Mouse (Mus musculus) neural tube, embryonic 11.5 days (tissue): Measurements from ENCODE around the gene Pde4b. TPM values are rescaled to one million over a fixed set of nuclear protein-coding genes. Genes with fewer than 3 reads are reported as not detected.
A peak's percentile ranks its signal among the peaks of the same experiment; 100 is the strongest.
"Not testable (repeated sequence)": the region's sequence is repeated elsewhere in the genome, so short reads cannot be mapped to it uniquely, and the experiment has no call there.

ENCODE experiments used
- ATAC-seq: fragments of 200-750 bp; cut with Nextera tagmentation; 2 replicates; pipeline ENCODE4 v1.8.0; 2017; ENCODE audit warnings: moderate number of reproducible peaks, mild to moderate bottlenecking, moderate TSS enrichment, moderate library complexity; ENCODE audit not compliant: insufficient read depth, low FRiP score, low TSS enrichment
- DNase-seq: peaks from one replicate; pipeline ENCODE4 v3.0.0-alpha.2; 2015; ENCODE audit warnings: low spot score
- H3K27ac ChIP-seq: fragments of 300-500 bp; sonication (generic); 2 replicates; pipeline ENCODE4 v1.5.1; 2014; ENCODE audit warnings: low read depth, mild to moderate bottlenecking, low read length
- H3K27me3 ChIP-seq: fragments of 300-500 bp; sonication (generic); 2 replicates; pipeline ENCODE4 v1.6.1; 2014; ENCODE audit warnings: mild to moderate bottlenecking, low read length, mixed read lengths; ENCODE audit not compliant: control insufficient read depth, insufficient read depth
- H3K36me3 ChIP-seq: fragments of 300-500 bp; sonication (generic); 2 replicates; pipeline ENCODE4 v1.6.1; 2014; ENCODE audit warnings: mild to moderate bottlenecking, low read length, moderate library complexity, mixed read lengths; ENCODE audit not compliant: control insufficient read depth, insufficient read depth
- H3K4me1 ChIP-seq: fragments of 300-500 bp; sonication (generic); 2 replicates; pipeline ENCODE4 v1.6.1; 2014; ENCODE audit warnings: low read length, mixed read lengths; ENCODE audit not compliant: control insufficient read depth, insufficient read depth
- H3K4me2 ChIP-seq: fragments of 300-500 bp; sonication (generic); 2 replicates; pipeline ENCODE4 v1.6.1; 2014; ENCODE audit warnings: low read depth, mild to moderate bottlenecking, moderate library complexity
- H3K4me3 ChIP-seq: fragments of 300-500 bp; sonication (generic); 2 replicates; pipeline ENCODE4 v1.5.1; 2014; ENCODE audit warnings: low read depth, low read length
- H3K9ac ChIP-seq: fragments of 300-500 bp; sonication (generic); 2 replicates; pipeline ENCODE4 v1.6.1; 2014; ENCODE audit warnings: mild to moderate bottlenecking, low read length
- H3K9me3 ChIP-seq: fragments of 300-500 bp; sonication (generic); 2 replicates; pipeline ENCODE4 v1.6.1; 2016; ENCODE audit warnings: low read length; ENCODE audit not compliant: control insufficient read depth
- WGBS: fragments of 180-500 bp; shearing (Covaris S2); extraction: QIAGEN DNeasy Blood & Tissue Kit; methylation state at CpG from one replicate; pipeline ENCODE4 v1.1.7; 2014; 5-methylcytosine and 5-hydroxymethylcytosine counted together
- polyA plus RNA-seq: library from polyadenylated mRNA; unstranded; fragments of >200 nt; fragmentation: Nextera tagmentation; extraction: Ambion mirVana; gene quantifications from 2 replicates; pipeline ENCODE4 v1.2.1, GENCODE M21; 2014

The Pde4b gene
- 14.6 and 15.7 TPM in 2 replicates for polyA plus RNA-seq

GRCm38 (mm10) chr4:102087091-102087565 is at the start of gene Pde4b:
Pde4b (plus strand) TSS chr4:102087543.
- Histone ChIP-seq H3K36me3 (no peaks in the 10 kb centered on the region), H3K9ac (peak within 1 kb of the TSS; percentile 51), H3K27me3 (peaks cover 14% of the 10 kb centered on the region), H3K4me1 (no peaks in the 10 kb centered on the region), H3K27ac (no peak within 1 kb of the TSS), H3K4me2 (peak within 1 kb of the TSS; percentile 96), H3K9me3 (no peaks in the 10 kb centered on the region), H3K4me3 (peak within 1 kb of the TSS; percentile 52)
- ATAC-seq (peak; percentile 59; the same call in 1 of the 2 replicates), DNase-seq (no peak)
- 7% methylated on average over 11 of the region's 11 CpGs for WGBS

GRCm38 (mm10) chr4:102040190-102040589 is 47.2 kb upstream of the Pde4b start:
- no peak for DNase-seq
- Histone ChIP-seq H3K9me3 (no peaks in the 10 kb centered on the region), H3K27ac (no peak overlapping the region), H3K4me3 (no peak overlapping the region), H3K4me1 (no peaks in the 10 kb centered on the region), H3K9ac (no peak overlapping the region), H3K27me3 (no peaks in the 10 kb centered on the region), H3K36me3 (no peaks in the 10 kb centered on the region), H3K4me2 (no peak overlapping the region)
- ATAC-seq = no peak
- WGBS = 96% methylated on average over 3 of the region's 3 CpGs

- no peak for DNase-seq
- Histone ChIP-seq H3K4me3 (no peak overlapping the region), H3K9me3 (no peaks in the 10 kb centered on the region), H3K4me1 (no peaks in the 10 kb centered on the region), H3K9ac (no peak overlapping the region), H3K36me3 (no peaks in the 10 kb centered on the region), H3K27ac (no peak overlapping the region), H3K4me2 (no peak overlapping the region), H3K27me3 (no peaks in the 10 kb centered on the region)
- 76% methylated on average over 6 of the region's 6 CpGs for WGBS
- ATAC-seq = no peak
Observed at GRCm38 (mm10) chr4:102045183-102046140, 41.9 kb upstream of the Pde4b start.

GRCm38 (mm10) chr4:102049368-102049767 is 38.0 kb upstream of the Pde4b start:
- H3K27me3 ChIP-seq, ATAC-seq, H3K36me3 ChIP-seq, H3K4me2 ChIP-seq, H3K27ac ChIP-seq, H3K4me3 ChIP-seq, H3K4me1 ChIP-seq, DNase-seq, H3K9me3 ChIP-seq, H3K9ac ChIP-seq: not testable (repeated sequence)
- 97% methylated on average over 14 of the region's 14 CpGs for WGBS

GRCm38 (mm10) chr4:102061322-102061721 is 26.0 kb upstream of the Pde4b start:
- no peak for DNase-seq
- Histone ChIP-seq H3K4me2 (no peak overlapping the region), H3K9me3 (no peaks in the 10 kb centered on the region), H3K27me3 (no peaks in the 10 kb centered on the region), H3K4me1 (no peaks in the 10 kb centered on the region), H3K36me3 (no peaks in the 10 kb centered on the region), H3K9ac (no peak overlapping the region), H3K4me3 (no peak overlapping the region), H3K27ac (no peak overlapping the region)
- WGBS = 86% methylated on average over 2 of the region's 2 CpGs
- no peak for ATAC-seq

- no peak overlapping the region for H3K27ac ChIP-seq
- no peaks in the 10 kb centered on the region for H3K36me3 ChIP-seq
- no peaks in the 10 kb centered on the region for H3K9me3 ChIP-seq
- no peak overlapping the region for H3K4me2 ChIP-seq
- no peaks in the 10 kb centered on the region for H3K27me3 ChIP-seq
- no peaks in the 10 kb centered on the region for H3K4me1 ChIP-seq
- WGBS = 88% methylated on average over 2 of the region's 2 CpGs
- H3K9ac ChIP-seq = no peak overlapping the region
- DNase-seq = no peak
- H3K4me3 ChIP-seq = no peak overlapping the region
- no peak for ATAC-seq
Observed at GRCm38 (mm10) chr4:102069314-102069713, 18.0 kb upstream of the Pde4b start.

- no peaks in the 10 kb centered on the region for H3K4me1 ChIP-seq
- no peak overlapping the region for H3K9ac ChIP-seq
Observed at GRCm38 (mm10) chr4:102086336-102086735, 1.0 kb upstream of the Pde4b start.

GRCm38 (mm10) chr4:102087566-102088234 is 357 bp downstream of the Pde4b start:
- H3K27ac ChIP-seq = no peak overlapping the region
- H3K36me3 ChIP-seq = no peaks in the 10 kb centered on the region
- H3K27me3 ChIP-seq = peaks cover 14% of the 10 kb centered on the region
- peak overlapping the region; percentile 52 for H3K4me3 ChIP-seq
- WGBS = under 1% methylated on average over 64 of the region's 64 CpGs
- H3K4me1 ChIP-seq = no peaks in the 10 kb centered on the region
- peak overlapping the region; percentile 96 for H3K4me2 ChIP-seq
- DNase-seq = peak; percentile 63
- no peaks in the 10 kb centered on the region for H3K9me3 ChIP-seq
- ATAC-seq = peak; percentile 83
- peak overlapping the region; percentile 51 for H3K9ac ChIP-seq

More at GRCm38 (mm10) chr4:102086336-102086735, 1.0 kb upstream of the Pde4b start:
- peaks cover 14% of the 10 kb centered on the region for H3K27me3 ChIP-seq
- ATAC-seq (no peak), DNase-seq (no peak)
- H3K4me3 ChIP-seq = no peak overlapping the region
- H3K27ac ChIP-seq = no peak overlapping the region
- WGBS = 73% methylated on average over 4 of the region's 4 CpGs
- H3K36me3 ChIP-seq = no peaks in the 10 kb centered on the region
- H3K4me2 ChIP-seq = no peak overlapping the region
- no peaks in the 10 kb centered on the region for H3K9me3 ChIP-seq
